In the genomic region with DNA sequence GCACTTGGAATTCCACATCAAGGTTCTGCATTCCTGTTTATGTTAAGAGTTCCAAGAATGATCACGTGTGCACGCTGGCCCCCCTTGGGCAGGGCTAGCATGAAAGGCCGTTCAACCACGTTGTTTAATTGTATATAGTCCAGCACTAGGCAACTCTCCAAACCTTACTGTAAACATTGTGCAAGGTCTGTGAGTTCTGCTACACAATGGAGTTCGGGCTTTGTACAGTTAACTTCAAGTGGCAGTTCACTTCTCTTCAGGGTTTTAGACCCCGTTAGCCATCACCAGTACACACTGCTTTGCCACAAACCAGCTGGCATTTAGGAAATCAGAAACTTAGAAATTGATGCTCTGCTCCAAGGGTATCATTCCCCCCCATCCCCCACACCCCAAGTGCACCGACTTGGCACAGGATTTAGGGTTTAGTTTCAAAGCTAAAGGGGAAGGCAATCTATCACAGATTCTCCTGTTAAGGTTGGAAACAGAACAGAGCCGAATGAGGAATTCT, we compare ENCODE assay signal across 8 mouse cellular contexts. TPM values are rescaled to one million over a fixed set of nuclear protein-coding genes. Genes with fewer than 3 reads are reported as not detected.
DNase-seq lines count a peak whose midpoint lies in the region; ATAC-seq and TF ChIP-seq lines count a peak whose summit lies in the region.

No protein-coding gene starts in this region.

- peak overlapping the region; percentile 14 for H3K9ac ChIP-seq in heart, adult 2 months (ENCODE audit: low read depth, low read length)
- H3K9ac ChIP-seq in hindbrain, embryonic 16.5 days (ENCODE audit: low read depth, low read length) = no peak overlapping the region
- no peak overlapping the region for H3K9ac ChIP-seq in lung, postnatal 0 days (replicated peaks; ENCODE audit: low read depth)

- no peak for TF ChIP-seq CTCF in heart, adult 2 months (IDR thresholded peaks at IDR 0.05)
- no peak for TF ChIP-seq CTCF in brain, embryonic 14.5 days (IDR thresholded peaks at IDR 0.05; ENCODE audit: borderline replicate concordance, extremely low read depth, insufficient read depth, insufficient read length)
- no peak for TF ChIP-seq CTCF in lung, postnatal 0 days (IDR thresholded peaks at IDR 0.05)

- ATAC-seq in hindbrain, embryonic 16.5 days = peak; percentile 68
- peak; percentile 99 for ATAC-seq in lung, postnatal 0 days

- H3K79me2 ChIP-seq in heart, adult 2 months (replicated peaks; ENCODE audit: control insufficient read depth, insufficient read depth, low read length) = peaks cover 6% of the 10 kb centered on the region

- H3K36me3 ChIP-seq in heart, adult 2 months (ENCODE audit: control insufficient read depth, insufficient read depth, low read length) = peaks cover 2% of the 10 kb centered on the region
- no peaks in the 10 kb centered on the region for H3K36me3 ChIP-seq in hindbrain, embryonic 16.5 days (ENCODE audit: control insufficient read depth, insufficient read depth, low read length)
- no peaks in the 10 kb centered on the region for H3K36me3 ChIP-seq in lung, postnatal 0 days (ENCODE audit: insufficient read depth, low read length)

- intact Hi-C loops in heart, adult 2 months (cut with DNase I) = no loop called here
- intact Hi-C loops in heart, postnatal 36 days (cut with DNase I) = loop anchor here (2.0 kb wide), 1 partner anchor 16 kb away; no protein-coding TSS in a partner anchor
- intact Hi-C loops in left cerebral cortex, postnatal 36 days (cut with DNase I) = no loop called here

- DNase-seq in heart, adult 2 months = peak in 1 of 2 experiments; percentile 36
- DNase-seq in heart, postnatal 36 days = no peak
- peak; percentile 88 for DNase-seq in brain, embryonic 14.5 days (ENCODE audit: low read depth)
- peak; percentile 96 for DNase-seq in lung, postnatal 0 days (ENCODE audit: low spot score)
- DNase-seq in spleen, postnatal 14 days (ENCODE audit: low spot score in 2 of 2) = no peak
- no peak for DNase-seq in left cerebral cortex, postnatal 36 days (ENCODE audit: low spot score in 2 of 2)
- DNase-seq in cerebellum, adult 18-20 months = no peak

- no peaks in the 10 kb centered on the region for H3K9me3 ChIP-seq in hindbrain, embryonic 16.5 days (ENCODE audit: control insufficient read depth, low read length)
- no peaks in the 10 kb centered on the region for H3K9me3 ChIP-seq in lung, postnatal 0 days (ENCODE audit: low read length)

- TF ChIP-seq POLR2A in heart, adult 2 months (IDR thresholded peaks at IDR 0.05; ENCODE audit: insufficient read depth, low read depth, low read length) = no peak
- TF ChIP-seq POLR2A in brain, embryonic 14.5 days (IDR thresholded peaks at IDR 0.05; ENCODE audit: borderline replicate concordance, extremely low read depth, insufficient read depth, insufficient read length, poor library complexity, severe bottlenecking) = no peak

- 10% methylated on average over 8 of the region's 8 CpGs for WGBS in heart, adult 2 months
- WGBS in hindbrain, embryonic 16.5 days = 55% methylated on average over 8 of the region's 8 CpGs
- WGBS in lung, postnatal 0 days = 3% methylated on average over 8 of the region's 8 CpGs

- H3K4me2 ChIP-seq in hindbrain, embryonic 16.5 days (ENCODE audit: low read length) = peak overlapping the region; percentile 18
- peak overlapping the region; percentile 58 for H3K4me2 ChIP-seq in lung, postnatal 0 days (replicated peaks; ENCODE audit: low read depth, low read length)

- H3K4me3 ChIP-seq in heart, adult 2 months = peak overlapping the region; percentile 49
- no peak overlapping the region for H3K4me3 ChIP-seq in hindbrain, embryonic 16.5 days (ENCODE audit: low read length)
- peak overlapping the region; percentile 34 for H3K4me3 ChIP-seq in lung, postnatal 0 days (ENCODE audit: low read depth, low read length)

- no peak for TF ChIP-seq EP300 in heart, adult 2 months (IDR thresholded peaks at IDR 0.05; ENCODE audit: insufficient read depth, low read depth, low read length)
- TF ChIP-seq EP300 in lung, postnatal 0 days (IDR thresholded peaks at IDR 0.05) = peak; percentile 97

- H3K4me1 ChIP-seq in heart, adult 2 months (ENCODE audit: control insufficient read depth, insufficient read depth, low read length) = peaks cover 7% of the 10 kb centered on the region
- H3K4me1 ChIP-seq in hindbrain, embryonic 16.5 days (ENCODE audit: control insufficient read depth, insufficient read depth, low read depth, low read length) = peaks cover 4% of the 10 kb centered on the region
- H3K4me1 ChIP-seq in lung, postnatal 0 days (ENCODE audit: insufficient read depth, low read depth, low read length) = peaks cover 3% of the 10 kb centered on the region

- H3K27me3 ChIP-seq in heart, adult 2 months (ENCODE audit: control insufficient read depth, insufficient read depth, low read length) = no peaks in the 10 kb centered on the region
- H3K27me3 ChIP-seq in hindbrain, embryonic 16.5 days (replicated peaks; ENCODE audit: control insufficient read depth, insufficient read depth, low read length) = no peaks in the 10 kb centered on the region
- H3K27me3 ChIP-seq in lung, postnatal 0 days (replicated peaks; ENCODE audit: insufficient read depth, low read length) = no peaks in the 10 kb centered on the region

- peak overlapping the region; percentile 66 for H3K27ac ChIP-seq in heart, adult 2 months
- H3K27ac ChIP-seq in hindbrain, embryonic 16.5 days (ENCODE audit: low read depth, low read length) = no peak overlapping the region
- peak overlapping the region; percentile 81 for H3K27ac ChIP-seq in lung, postnatal 0 days (ENCODE audit: low read length)

RNA-seq across cellular contexts. Expression of a gene that starts 22.5 kb away (rescaled TPM):
- 10 to 100 TPM; 44.5 to 48.7 TPM for total RNA-seq in heart, adult 2 months (2021)
- 72.9 and 79.4 TPM in 2 replicates for polyA plus RNA-seq in heart, adult 2 months (2012; rRNA removed)
- 10 to 100 TPM; 43.2 to 46.4 TPM for total RNA-seq in heart, postnatal 36 days (2021)
- 28.0 and 45.5 TPM in 2 replicates for polyA plus RNA-seq in brain, embryonic 14.5 days (2012; rRNA removed)
- 64.7 and 79.0 TPM in 2 replicates for polyA plus RNA-seq in hindbrain, embryonic 16.5 days (2015; fragmentation: Nextera tagmentation; extraction: Ambion mirVana)
- polyA plus RNA-seq in lung, postnatal 0 days (2015; fragmentation: Nextera tagmentation; extraction: Ambion mirVana) = 156 and 168 TPM in 2 replicates
- total RNA-seq in left cerebral cortex, postnatal 36 days (2021) = 10 to 100 TPM; 22.9 to 23.4 TPM

Comparison
In these comparisons a context has a peak if more than half of its experiments do, and no peak if none do; other contexts are left out.
1. DNase-seq: peak in brain, embryonic 14.5 days (single experiment) and lung, postnatal 0 days (single experiment); none in heart, postnatal 36 days (0 of 2), spleen, postnatal 14 days (0 of 2), left cerebral cortex, postnatal 36 days (0 of 2) and cerebellum, adult 18-20 months (0 of 2).